Mouse (Mus musculus): ENCODE measurements around the gene Ywhab. TPM values are rescaled to one million over a fixed set of nuclear protein-coding genes. Genes with fewer than 3 reads are reported as not detected.

Ywhab gene
- total RNA-seq, 2 experiments from 2014 or later: 34.7 to 37.9 TPM

Other genes starting within 250 kb of the Ywhab start
- under 1 TPM; 0.25 to 0.79 TPM for gene Ada, start 244.7 kb upstream of the Ywhab start, total RNA-seq (2021)
- gene Ccn5, start 174.1 kb upstream of the Ywhab start, total RNA-seq (2021): under 1 TPM; 0.74 to 0.91 TPM
- not detected for gene Kcnk15, start 141.3 kb upstream of the Ywhab start, total RNA-seq (2021)
- gene Rims4, start 76.3 kb upstream of the Ywhab start, total RNA-seq (2021): 1 to 10 TPM in 1 of 2 experiments, under 1 TPM in 1; 0.86 to 1.3 TPM
- gene Pabpc1l, start 30.5 kb downstream of the Ywhab start, total RNA-seq (2021): under 1 TPM in 1 of 2 experiments, not detected in 1; 0.54 TPM
- gene Stk4, start 75.4 kb downstream of the Ywhab start, total RNA-seq (2021): 1 to 10 TPM; 6.1 to 9.8 TPM
- gene Tomm34, start 76.2 kb downstream of the Ywhab start, total RNA-seq (2021): 10 to 100 TPM; 10.4 to 11.4 TPM
- gene Kcns1, start 176.2 kb downstream of the Ywhab start, total RNA-seq (2021): under 1 TPM; 0.46 to 0.67 TPM
- gene Wfdc5, start 187.8 kb downstream of the Ywhab start, total RNA-seq (2021): under 1 TPM in 1 of 2 experiments, not detected in 1; 0.20 TPM
- gene Wfdc12, start 195.6 kb downstream of the Ywhab start, total RNA-seq (2021): not detected
- gene Wfdc15a, start 205.2 kb downstream of the Ywhab start, total RNA-seq (2021): not detected
- not detected for gene Wfdc15b, start 226.7 kb downstream of the Ywhab start, total RNA-seq (2021)
- gene Svs2, start 243.5 kb downstream of the Ywhab start, total RNA-seq (2021): not detected